Mouse (Mus musculus) limb, embryonic 14.5 days (tissue): ENCODE data around the gene Pls3. TPM values are rescaled to one million over a fixed set of nuclear protein-coding genes. Genes with fewer than 3 reads are reported as not detected.
A peak's percentile ranks its signal among the peaks of the same experiment; 100 is the strongest.

Experiments used
- ATAC-seq: fragments of 200-750 bp; cut with Nextera tagmentation; 2 replicates; pipeline ENCODE4 v1.8.0; 2017; ENCODE audit warnings: low read depth, moderate number of reproducible peaks, moderate TSS enrichment; ENCODE audit not compliant: low FRiP score
- DNase-seq: peaks from one replicate; pipeline ENCODE4 v3.0.0-alpha.2; 2015; ENCODE audit warnings: low spot score
- H3K27ac ChIP-seq: fragments of 300-500 bp; sonication (generic); replicated peaks from 2 replicates; pipeline ENCODE4 v1.5.1; 2014; ENCODE audit warnings: low read depth, mild to moderate bottlenecking, low read length, moderate library complexity, mixed read lengths
- H3K27me3 ChIP-seq: fragments of 300-500 bp; sonication (generic); 2 replicates; pipeline ENCODE4 v1.6.1; 2014; ENCODE audit warnings: low read length, mixed read lengths; ENCODE audit not compliant: control insufficient read depth, insufficient read depth
- H3K36me3 ChIP-seq: fragments of 300-500 bp; sonication (generic); 2 replicates; pipeline ENCODE4 v1.6.1; 2014; ENCODE audit warnings: mild to moderate bottlenecking, low read length, moderate library complexity, mixed read lengths; ENCODE audit not compliant: control insufficient read depth, insufficient read depth
- H3K4me1 ChIP-seq: fragments of 300-500 bp; sonication (generic); 2 replicates; pipeline ENCODE4 v1.6.1; 2014; ENCODE audit warnings: antibody characterized with exemption, low read length, mixed read lengths; ENCODE audit not compliant: control insufficient read depth, insufficient read depth
- H3K4me2 ChIP-seq: fragments of 300-500 bp; sonication (generic); replicated peaks from 2 replicates; pipeline ENCODE4 v1.6.1; 2014; ENCODE audit warnings: low read depth, mild to moderate bottlenecking, low read length, moderate library complexity; ENCODE audit not compliant: severe bottlenecking
- H3K4me3 ChIP-seq: fragments of 300-500 bp; sonication (generic); replicated peaks from 2 replicates; pipeline ENCODE4 v1.5.1; 2014; ENCODE audit warnings: low read length
- H3K9ac ChIP-seq: fragments of 300-500 bp; sonication (generic); 2 replicates; pipeline ENCODE4 v1.6.1; 2014; ENCODE audit warnings: mild to moderate bottlenecking, low read depth, low read length, moderate library complexity; ENCODE audit not compliant: severe bottlenecking
- H3K9me3 ChIP-seq: fragments of 300-500 bp; sonication (generic); 2 replicates; pipeline ENCODE4 v1.6.1; 2016; ENCODE audit warnings: low read length; ENCODE audit not compliant: control insufficient read depth
- POLR2A ChIP-seq: fragments of 200-500 bp; IDR thresholded peaks from 2 replicates; pipeline ENCODE4 v1.8.0; 2012; ENCODE audit warnings: inconsistent platforms, mild to moderate bottlenecking, moderate library complexity, borderline replicate concordance; ENCODE audit not compliant: insufficient read depth, insufficient read length; ENCODE audit errors: extremely low read depth
- WGBS: fragments of 180-500 bp; shearing (Covaris S2); extraction: QIAGEN DNeasy Blood & Tissue Kit; methylation state at CpG from one replicate; pipeline ENCODE4 v1.1.7; 2014; 5-methylcytosine and 5-hydroxymethylcytosine counted together
- polyA plus RNA-seq, 2 experiments: library from polyadenylated mRNA; depleted of rRNA in 1 of 2; stranded (reverse) in 1 of 2; unstranded in 1 of 2; fragments of >200 nt; fragmentation: Nextera tagmentation in 1 of 2; extraction: Ambion mirVana in 1 of 2; gene quantifications; 2 replicates each; pipeline versions ENCODE4 v1.2.1 to v1.2.3; 2012 to 2014

The Pls3 gene
- polyA plus RNA-seq, 2 experiments: 49.8 to 110 TPM

GRCm38 (mm10) chrX:75829240-75829866 is 45.6 kb downstream of the Pls3 start:
- no peak overlapping the region for H3K4me3 ChIP-seq
- H3K4me2 ChIP-seq: no peak overlapping the region
- no peak overlapping the region for H3K27ac ChIP-seq
- ATAC-seq (no peak), DNase-seq (no peak)
- H3K4me1 ChIP-seq: no peaks in the 10 kb centered on the region
- H3K9ac ChIP-seq: no peak overlapping the region
- WGBS: 65% methylated on average over 7 of the region's 7 CpGs
- no peaks in the 10 kb centered on the region for H3K36me3 ChIP-seq
- no peak for TF ChIP-seq POLR2A
- no peaks in the 10 kb centered on the region for H3K27me3 ChIP-seq
- H3K9me3 ChIP-seq: no peaks in the 10 kb centered on the region

- Histone ChIP-seq H3K27me3 (no peaks in the 10 kb centered on the region), H3K36me3 (no peaks in the 10 kb centered on the region), H3K4me1 (no peaks in the 10 kb centered on the region), H3K9me3 (no peaks in the 10 kb centered on the region), H3K4me2 (no peak overlapping the region), H3K9ac (no peak overlapping the region), H3K27ac (0 out of 2 replicates have a peak overlapping the region, but pooled peaks have one; percentile 13), H3K4me3 (no peak overlapping the region)
- DNase-seq (no peak), ATAC-seq (no peak)
- 38% methylated on average over 1 of the region's 1 CpGs for WGBS
- TF ChIP-seq POLR2A: no peak
Measured at GRCm38 (mm10) chrX:75818647-75819271, 56.2 kb downstream of the Pls3 start.

- Histone ChIP-seq H3K9ac (no peak overlapping the region), H3K4me1 (no peaks in the 10 kb centered on the region), H3K4me3 (no peak overlapping the region), H3K36me3 (no peaks in the 10 kb centered on the region), H3K9me3 (no peaks in the 10 kb centered on the region), H3K27ac (no peak overlapping the region), H3K4me2 (no peak overlapping the region), H3K27me3 (no peaks in the 10 kb centered on the region)
- ATAC-seq (no peak), DNase-seq (no peak)
- WGBS: 65% methylated on average over 2 of the region's 2 CpGs
- TF ChIP-seq POLR2A: no peak
Measured at GRCm38 (mm10) chrX:75814958-75815357, 60.0 kb downstream of the Pls3 start.

- no peak overlapping the region for H3K27ac ChIP-seq
- no peak overlapping the region for H3K9ac ChIP-seq
- H3K4me2 ChIP-seq: no peak overlapping the region
- H3K9me3 ChIP-seq: no peaks in the 10 kb centered on the region
- no peaks in the 10 kb centered on the region for H3K27me3 ChIP-seq
- no peak for ATAC-seq
- no peak for TF ChIP-seq POLR2A
- no peaks in the 10 kb centered on the region for H3K4me1 ChIP-seq
- H3K4me3 ChIP-seq: no peak overlapping the region
- no peak for DNase-seq
- no peaks in the 10 kb centered on the region for H3K36me3 ChIP-seq
- WGBS: 86% methylated on average over 4 of the region's 4 CpGs
Measured at GRCm38 (mm10) chrX:75814123-75814522, 60.9 kb downstream of the Pls3 start.

- DNase-seq (peak; percentile 69), ATAC-seq (no peak)
Measured at GRCm38 (mm10) chrX:75796583-75796982, 78.4 kb downstream of the Pls3 start.

More at GRCm38 (mm10) chrX:75796583-75796982, 78.4 kb downstream of the Pls3 start:
- no peak for TF ChIP-seq POLR2A
- Histone ChIP-seq H3K27ac (no peak overlapping the region), H3K9me3 (no peaks in the 10 kb centered on the region), H3K9ac (no peak overlapping the region), H3K4me1 (no peaks in the 10 kb centered on the region), H3K4me2 (no peak overlapping the region), H3K36me3 (peaks cover 15% of the 10 kb centered on the region; the same call in 1 of the 2 replicates), H3K27me3 (no peaks in the 10 kb centered on the region), H3K4me3 (no peak overlapping the region)
- WGBS: 27% methylated on average over 4 of the region's 4 CpGs
